8 mouse cellular contexts compared by ENCODE assay signal in genomic region chr19:9052803-9053431, GRCm38 (mm10). TPM values are rescaled to one million over a fixed set of nuclear protein-coding genes. Genes with fewer than 3 reads are reported as not detected.
DNase-seq lines count a peak whose midpoint lies in the region; ATAC-seq and TF ChIP-seq lines count a peak whose summit lies in the region.

No protein-coding gene starts in this region.

- 68% methylated on average over 6 of the region's 6 CpGs for WGBS in neural tube, embryonic 15.5 days
- 63% methylated on average over 6 of the region's 6 CpGs for WGBS in midbrain, postnatal 0 days

- intact Hi-C loops in gastrocnemius, postnatal 14 days (cut with DNase I; ENCODE audit: low total_unique reads): no loop called here

- H3K36me3 ChIP-seq in neural tube, embryonic 15.5 days: no peaks in the 10 kb centered on the region
- no peaks in the 10 kb centered on the region for H3K36me3 ChIP-seq in midbrain, postnatal 0 days (ENCODE audit: insufficient read depth, low read length)

- H3K9ac ChIP-seq in neural tube, embryonic 15.5 days (replicated peaks): no peak overlapping the region
- H3K9ac ChIP-seq in midbrain, postnatal 0 days (replicated peaks; ENCODE audit: low read length, poor library complexity, severe bottlenecking): no peak overlapping the region

- no peak overlapping the region for H3K4me3 ChIP-seq in neural tube, embryonic 15.5 days (replicated peaks)
- H3K4me3 ChIP-seq in midbrain, postnatal 0 days (ENCODE audit: low read depth, low read length): no peak overlapping the region

- no peaks in the 10 kb centered on the region for H3K27me3 ChIP-seq in neural tube, embryonic 15.5 days (replicated peaks)
- H3K27me3 ChIP-seq in midbrain, postnatal 0 days (ENCODE audit: insufficient read depth, low read length): no peaks in the 10 kb centered on the region

- no peak overlapping the region for H3K27ac ChIP-seq in neural tube, embryonic 15.5 days (replicated peaks)
- H3K27ac ChIP-seq in midbrain, postnatal 0 days (ENCODE audit: low read depth, low read length): no peak overlapping the region

- TF ChIP-seq CTCF in midbrain, postnatal 0 days (IDR thresholded peaks at IDR 0.05): no peak

- H3K9me3 ChIP-seq in neural tube, embryonic 15.5 days (replicated peaks): no peaks in the 10 kb centered on the region
- H3K9me3 ChIP-seq in midbrain, postnatal 0 days (ENCODE audit: low read length): no peaks in the 10 kb centered on the region

- ATAC-seq in neural tube, embryonic 15.5 days (ENCODE audit: low FRiP score): no peak
- ATAC-seq in midbrain, postnatal 0 days (ENCODE audit: low FRiP score): no peak

- no peak overlapping the region for H3K4me2 ChIP-seq in neural tube, embryonic 15.5 days
- H3K4me2 ChIP-seq in midbrain, postnatal 0 days (ENCODE audit: low read depth, low read length, poor library complexity, severe bottlenecking): no peak overlapping the region

- DNase-seq in gastrocnemius, postnatal 14 days: peak; percentile 56
- no peak for DNase-seq in gastrocnemius, adult 18-20 months (ENCODE audit: low spot score)
- peak; percentile 85 to 87 for DNase-seq in adrenal gland, postnatal 36 days
- DNase-seq in heart, postnatal 4 days: peak; percentile 68
- DNase-seq in lung, postnatal 14 days: peak; percentile 70
- no peak for DNase-seq in layer of hippocampus, adult 18-20 months (ENCODE audit: low spot score in 2 of 2)
- DNase-seq in midbrain, postnatal 0 days (ENCODE audit: low spot score): no peak

- no peaks in the 10 kb centered on the region for H3K4me1 ChIP-seq in neural tube, embryonic 15.5 days
- no peaks in the 10 kb centered on the region for H3K4me1 ChIP-seq in midbrain, postnatal 0 days (ENCODE audit: insufficient read depth, low read length)

RNA-seq across cellular contexts. Expression of gene Scgb1a1, which starts 34.8 kb away (rescaled TPM):
- not detected for total RNA-seq in gastrocnemius, postnatal 14 days (2021)
- total RNA-seq in gastrocnemius, adult 18-20 months (2021): not detected
- not detected for total RNA-seq in adrenal gland, postnatal 36 days (2021)
- not detected for total RNA-seq in heart, postnatal 4 days (2021)
- not detected for total RNA-seq in layer of hippocampus, adult 18-20 months (2021)
- not detected in 2 replicates for polyA plus RNA-seq in neural tube, embryonic 15.5 days (2015; fragmentation: Nextera tagmentation; extraction: Ambion mirVana)
- not detected in 2 replicates for total RNA-seq in midbrain, postnatal 0 days (2014; rRNA removed)
- not detected in 2 replicates for polyA plus RNA-seq in midbrain, postnatal 0 days (2015; fragmentation: Nextera tagmentation; extraction: Ambion mirVana)

Comparison
In these comparisons a context has a peak if more than half of its experiments do, and no peak if none do; other contexts are left out.
1. DNase-seq: peak in gastrocnemius, postnatal 14 days (single experiment), adrenal gland, postnatal 36 days (2 of 2), heart, postnatal 4 days (single experiment) and lung, postnatal 14 days (single experiment); none in gastrocnemius, adult 18-20 months (single experiment), layer of hippocampus, adult 18-20 months (0 of 2) and midbrain, postnatal 0 days (single experiment).